9 mouse cellular contexts compared by ENCODE assay signal in genomic region chr16:60604613-60605012, GRCm38 (mm10). TPM values are rescaled to one million over a fixed set of nuclear protein-coding genes. Genes with fewer than 3 reads are reported as not detected.
DNase-seq lines count a peak whose midpoint lies in the region; ATAC-seq and TF ChIP-seq lines count a peak whose summit lies in the region.
"Had no signal": no experiment of that assay in that cellular context is flagged by ENCODE, and none has a peak within 500 bp of the region (broad histone marks: within the 10 kb centered on the region; RNA-seq: fewer than 3 reads in every experiment).

No protein-coding gene starts in this region.

- no peak for TF ChIP-seq POLR2A in olfactory bulb, adult 2 months (IDR thresholded peaks at IDR 0.05; ENCODE audit: insufficient read depth, low read depth, low read length)
- TF ChIP-seq POLR2A in thymus, adult 2 months (IDR thresholded peaks at IDR 0.05; ENCODE audit: control insufficient read depth, extremely low read depth, insufficient read depth, low read length, poor library complexity), result no peak

- no peak for TF ChIP-seq CTCF in kidney, postnatal 0 days (IDR thresholded peaks at IDR 0.05; ENCODE audit: low read depth)
- TF ChIP-seq CTCF in olfactory bulb, adult 2 months (IDR thresholded peaks at IDR 0.05; ENCODE audit: insufficient read depth, low read depth, low read length), result no peak
- TF ChIP-seq CTCF in thymus, adult 2 months (IDR thresholded peaks at IDR 0.05; ENCODE audit: borderline replicate concordance, control insufficient read depth, extremely low read depth, insufficient read depth, low read length, poor library complexity), result no peak

- 1% methylated on average over 10 of the region's 10 CpGs for WGBS in kidney, postnatal 0 days
- WGBS in hindbrain, embryonic 16.5 days, result 2% methylated on average over 9 of the region's 10 CpGs
- WGBS in olfactory bulb, adult 2 months, result 1% methylated on average over 10 of the region's 10 CpGs
- WGBS in thymus, adult 2 months, result 7% methylated on average over 10 of the region's 10 CpGs

- H3K4me3 ChIP-seq in kidney, postnatal 0 days (replicated peaks; ENCODE audit: low read depth, low read length), result peak overlapping the region; percentile 21
- H3K4me3 ChIP-seq in hindbrain, embryonic 16.5 days (ENCODE audit: low read length), result peak overlapping the region; percentile 65
- peak overlapping the region; percentile 86 for H3K4me3 ChIP-seq in olfactory bulb, adult 2 months (ENCODE audit: insufficient read depth, low read depth, low read length)
- H3K4me3 ChIP-seq in thymus, adult 2 months (ENCODE audit: control insufficient read depth, insufficient read depth, low read length), result no peak overlapping the region

- peak overlapping the region; percentile 54 for H3K4me2 ChIP-seq in kidney, postnatal 0 days (ENCODE audit: low read length)
- H3K4me2 ChIP-seq in hindbrain, embryonic 16.5 days (ENCODE audit: low read length), result peak overlapping the region; percentile 91

- no peak overlapping the region for H3K9ac ChIP-seq in kidney, postnatal 0 days (ENCODE audit: low read depth, low read length)
- peak overlapping the region; percentile 76 for H3K9ac ChIP-seq in hindbrain, embryonic 16.5 days (ENCODE audit: low read depth, low read length)

- peaks cover 22% of the 10 kb centered on the region for H3K27me3 ChIP-seq in kidney, postnatal 0 days (ENCODE audit: insufficient read depth, low read length)
- no peaks in the 10 kb centered on the region for H3K27me3 ChIP-seq in hindbrain, embryonic 16.5 days (replicated peaks; ENCODE audit: control insufficient read depth, insufficient read depth, low read length)
- no peaks in the 10 kb centered on the region for H3K27me3 ChIP-seq in thymus, adult 2 months (ENCODE audit: control insufficient read depth, insufficient read depth, low read length)

- no peaks in the 10 kb centered on the region for H3K9me3 ChIP-seq in kidney, postnatal 0 days (replicated peaks; ENCODE audit: low read length)
- no peaks in the 10 kb centered on the region for H3K9me3 ChIP-seq in hindbrain, embryonic 16.5 days (ENCODE audit: control insufficient read depth, low read length)

- H3K4me1 ChIP-seq in kidney, postnatal 0 days (replicated peaks; ENCODE audit: insufficient read depth, low read length), result peaks cover 14% of the 10 kb centered on the region; the same call in 1 of the 2 replicates
- no peaks in the 10 kb centered on the region; the same call in 1 of the 2 replicates for H3K4me1 ChIP-seq in hindbrain, embryonic 16.5 days (ENCODE audit: control insufficient read depth, insufficient read depth, low read depth, low read length)
- no peaks in the 10 kb centered on the region for H3K4me1 ChIP-seq in olfactory bulb, adult 2 months (ENCODE audit: control insufficient read depth, insufficient read depth, low read length)
- no peaks in the 10 kb centered on the region for H3K4me1 ChIP-seq in thymus, adult 2 months (replicated peaks; ENCODE audit: control insufficient read depth, insufficient read depth, low read length)

- no peak for ATAC-seq in kidney, postnatal 0 days (replicated peaks; ENCODE audit: low FRiP score, low read depth)
- peak; percentile 1; the same call in 1 of the 2 replicates for ATAC-seq in hindbrain, embryonic 16.5 days

- no peak for DNase-seq in kidney, postnatal 0 days (ENCODE audit: low spot score)
- DNase-seq in kidney, adult 11 months, result no peak
- DNase-seq in embryo, embryonic 9.5 days (ENCODE audit: extremely low spot score), result peak; percentile 5
- no peak for DNase-seq in adrenal gland, adult 8-10 months
- no peak for DNase-seq in spleen, postnatal 4 days (ENCODE audit: low spot score in 2 of 2)
- no peak for DNase-seq in thymus, adult 2 months

- H3K36me3 ChIP-seq in kidney, postnatal 0 days (ENCODE audit: insufficient read depth, low read length), result no peaks in the 10 kb centered on the region
- H3K36me3 ChIP-seq in hindbrain, embryonic 16.5 days (ENCODE audit: control insufficient read depth, insufficient read depth, low read length), result no peaks in the 10 kb centered on the region
- no peaks in the 10 kb centered on the region for H3K36me3 ChIP-seq in thymus, adult 2 months (ENCODE audit: control insufficient read depth, insufficient read depth, low read length)

- H3K27ac ChIP-seq in kidney, postnatal 0 days, result no peak overlapping the region
- H3K27ac ChIP-seq in hindbrain, embryonic 16.5 days (ENCODE audit: low read depth, low read length), result peak overlapping the region; percentile 69; the same call in 1 of the 2 replicates
- peak overlapping the region; percentile 88; the same call in 1 of the 2 replicates for H3K27ac ChIP-seq in olfactory bulb, adult 2 months (ENCODE audit: insufficient read depth, low read depth, low read length)
- H3K27ac ChIP-seq in thymus, adult 2 months (ENCODE audit: control insufficient read depth, insufficient read depth, low read length), result no peak overlapping the region

RNA-seq across cellular contexts. Expression of gene Epha6, which starts 0.7 kb away (rescaled TPM):
- polyA plus RNA-seq in kidney, postnatal 0 days (2015; fragmentation: Nextera tagmentation; extraction: Ambion mirVana), result 0.08 TPM in 1 of 2 replicates, not detected in the other
- 9.0 and 9.1 TPM in 2 replicates for polyA plus RNA-seq in hindbrain, embryonic 16.5 days (2015; fragmentation: Nextera tagmentation; extraction: Ambion mirVana)
- not detected in 2 replicates for polyA plus RNA-seq in olfactory bulb, adult 2 months (2012; ENCODE audit: insufficient read depth, insufficient read length, low replicate concordance, missing spikeins)
- total RNA-seq in adrenal gland, adult 8-10 months (2022), result under 1 TPM in 3 of 4 experiments, not detected in 1; 0.08 to 0.49 (median 0.22) TPM
- polyA plus RNA-seq in thymus, adult 2 months (2012; rRNA removed), result 0.04 TPM in 1 of 2 replicates, not detected in the other
- total RNA-seq: gastrocnemius, adult 8-10 months had no signal

Comparison
In these comparisons a context has a peak if more than half of its experiments do, and no peak if none do; other contexts are left out.
1. H3K27ac ChIP-seq: peak in hindbrain, embryonic 16.5 days (single experiment) and olfactory bulb, adult 2 months (single experiment); none in kidney, postnatal 0 days (single experiment) and thymus, adult 2 months (single experiment).